Mouse (Mus musculus): ENCODE measurements around the gene Stard3. TPM values are rescaled to one million over a fixed set of nuclear protein-coding genes. Genes with fewer than 3 reads are reported as not detected.

Gene Stard3
- total and polyA plus RNA-seq, 3 experiments = 53.0 to 62.5 TPM; not detected in 1

GRCm38 (mm10) chr11:98370588-98370987, 12.4 kb downstream of the Stard3 start:
- Histone ChIP-seq H3K27ac (ENCODE audit: control insufficient read depth, low read depth, low read length) (no peak overlapping the region), H3K9me3 (replicated peaks; ENCODE audit: insufficient read depth, low read length) (no peaks in the 10 kb centered on the region), H3K4me3 (ENCODE audit: control insufficient read depth in 1 of 2, insufficient read depth in 1 of 2, low read depth in 2 of 2, low read length in 2 of 2) (no peak overlapping the region), H3K27me3 (ENCODE audit: control insufficient read depth in 1 of 2, insufficient read depth in 2 of 2, low read length in 2 of 2) (no peaks in the 10 kb centered on the region), H3K4me1 (ENCODE audit: control insufficient read depth in 1 of 2, insufficient read depth in 2 of 2, low read length in 2 of 2) (no peaks in the 10 kb centered on the region), H3K36me3 (ENCODE audit: control insufficient read depth in 1 of 2, insufficient read depth in 2 of 2, low read length in 2 of 2) (peaks cover 0 to under 1% of the 10 kb centered on the region in 2 experiments; a peak in 1 of 4 replicates), H3K9ac (ENCODE audit: control insufficient read depth, low read depth, low read length, poor library complexity, severe bottlenecking) (no peak overlapping the region), H3K79me2 (ENCODE audit: control insufficient read depth, insufficient read depth, low read length, poor library complexity) (no peaks in the 10 kb centered on the region; the same call in 1 of the 2 replicates)
- DNase-seq (ENCODE audit: low read depth, low spot score) = no peak
- TF ChIP-seq CHD2 (IDR thresholded peaks at IDR 0.05; ENCODE audit: low read length) = no peak
- no peak for TF ChIP-seq GABPA (IDR thresholded peaks at IDR 0.05; ENCODE audit: low read depth, low read length)
- no peak for TF ChIP-seq MAFK (IDR thresholded peaks at IDR 0.05; ENCODE audit: borderline replicate concordance, low read depth, low read length)
- TF ChIP-seq POLR2A (IDR thresholded peaks at IDR 0.05; ENCODE audit: control insufficient read depth in 1 of 2, insufficient read depth in 1 of 2, low read depth in 1 of 2, low read length in 2 of 2, poor library complexity in 1 of 2) = no peak
- no peak for TF ChIP-seq ZKSCAN1 (IDR thresholded peaks at IDR 0.05; ENCODE audit: low read depth, low read length)
- no peak for TF ChIP-seq MAX (IDR thresholded peaks at IDR 0.05; ENCODE audit: low read length)
- no peak for TF ChIP-seq POLR2AphosphoS5 (IDR thresholded peaks at IDR 0.05; ENCODE audit: borderline replicate concordance, low read depth, low read length)
- TF ChIP-seq HCFC1 (IDR thresholded peaks at IDR 0.05; ENCODE audit: low read depth, low read length) = no peak
- TF ChIP-seq POLR2AphosphoS2 (IDR thresholded peaks at IDR 0.05; ENCODE audit: low read length) = no peak
- no peak for TF ChIP-seq ZMIZ1 (IDR thresholded peaks at IDR 0.05; ENCODE audit: low read depth, low read length)
- no peak for TF ChIP-seq CTCF (IDR thresholded peaks at IDR 0.05 in 2 of 3, conservative IDR thresholded peaks at IDR 0.05 in 1 of 3; ENCODE audit: control insufficient read depth in 1 of 3, insufficient read depth in 1 of 3, low read depth in 2 of 3, low read length in 3 of 3, poor library complexity in 1 of 3, severe bottlenecking in 1 of 3)
- no peak for TF ChIP-seq MYB (IDR thresholded peaks at IDR 0.05; ENCODE audit: low read depth, low read length)
- no peak for TF ChIP-seq KAT2A (conservative IDR thresholded peaks at IDR 0.05; ENCODE audit: low read depth, low read length)
- no peak for TF ChIP-seq ETS1 (IDR thresholded peaks at IDR 0.05; ENCODE audit: low read depth, low read length)

GRCm38 (mm10) chr11:98371556-98372240, 13.5 kb downstream of the Stard3 start:
- no peak for DNase-seq (ENCODE audit: low read depth, low spot score)
- Histone ChIP-seq H3K79me2 (ENCODE audit: control insufficient read depth, insufficient read depth, low read length, poor library complexity) (no peaks in the 10 kb centered on the region; the same call in 1 of the 2 replicates), H3K36me3 (ENCODE audit: control insufficient read depth in 1 of 2, insufficient read depth in 2 of 2, low read length in 2 of 2) (peaks cover 0 to 2% of the 10 kb centered on the region in 2 experiments; a peak in 2 of 4 replicates), H3K9ac (ENCODE audit: control insufficient read depth, low read depth, low read length, poor library complexity, severe bottlenecking) (no peak overlapping the region), H3K9me3 (replicated peaks; ENCODE audit: insufficient read depth, low read length) (no peaks in the 10 kb centered on the region), H3K4me3 (ENCODE audit: control insufficient read depth in 1 of 2, insufficient read depth in 1 of 2, low read depth in 2 of 2, low read length in 2 of 2) (no peak overlapping the region), H3K27ac (ENCODE audit: control insufficient read depth, low read depth, low read length) (no peak overlapping the region), H3K27me3 (ENCODE audit: control insufficient read depth in 1 of 2, insufficient read depth in 2 of 2, low read length in 2 of 2) (no peaks in the 10 kb centered on the region), H3K4me1 (ENCODE audit: control insufficient read depth in 1 of 2, insufficient read depth in 2 of 2, low read length in 2 of 2) (no peaks in the 10 kb centered on the region)
- no peak for TF ChIP-seq HCFC1 (IDR thresholded peaks at IDR 0.05; ENCODE audit: low read depth, low read length)
- TF ChIP-seq POLR2AphosphoS2 (IDR thresholded peaks at IDR 0.05; ENCODE audit: low read length) = no peak
- no peak for TF ChIP-seq BHLHE40 (IDR thresholded peaks at IDR 0.05; ENCODE audit: borderline replicate concordance, low read depth, low read length)
- TF ChIP-seq ZKSCAN1 (IDR thresholded peaks at IDR 0.05; ENCODE audit: low read depth, low read length) = no peak
